Mouse (Mus musculus): ENCODE measurements around the gene Olfr763.
"Not testable (repeated sequence)": the region's sequence is repeated elsewhere in the genome, so short reads cannot be mapped to it uniquely, and the experiment has no call there.

Gene Olfr763

GRCm38 (mm10) chr10:129049898-129050297, 39.3 kb downstream of the Olfr763 start, which contains the start of gene Olfr765:
Gene Olfr765 (minus strand): TSS chr10:129049998.
- DNase-seq (ENCODE audit: low spot score): not testable (repeated sequence)
